Mouse (Mus musculus): ENCODE data around the gene Cyfip1. TPM values are rescaled to one million over a fixed set of nuclear protein-coding genes. Genes with fewer than 3 reads are reported as not detected.

Cyfip1 gene
- total RNA-seq, 1 experiment: 59.8 TPM

DNA sequence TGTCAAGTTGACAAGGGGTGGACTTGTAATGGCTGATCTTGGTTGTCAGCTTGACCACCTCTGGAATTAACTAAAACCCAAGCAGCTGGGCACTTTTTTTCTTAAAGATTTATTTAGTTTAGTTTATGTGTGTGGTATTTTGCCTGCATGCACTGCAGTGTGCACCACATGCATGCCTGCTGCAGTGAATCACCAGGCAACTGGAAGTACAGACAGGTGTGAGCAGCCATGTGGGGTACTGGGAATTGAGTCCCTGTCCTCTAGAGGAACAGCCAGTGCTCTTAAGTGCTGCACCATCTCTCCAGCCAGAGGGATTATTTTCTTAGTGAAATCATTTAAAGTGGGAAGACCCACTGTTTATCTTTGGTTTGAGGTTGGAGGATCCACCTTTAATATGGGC, 23.5 kb downstream of the Cyfip1 start:
- Histone ChIP-seq H3K4me1 (ENCODE audit: control insufficient read depth in 2 of 2, insufficient read depth in 2 of 2, low read length in 2 of 2, poor library complexity in 1 of 2) (0 out of 4 replicates have a peak, but pooled peaks cover 0 to 2% of the 10 kb centered on the region in 2 experiments), H3K4me3 (ENCODE audit: insufficient read depth in 1 of 2, low read depth in 1 of 2, low read length in 2 of 2, poor library complexity in 1 of 2, severe bottlenecking in 1 of 2) (no peak overlapping the region), H3K27ac (ENCODE audit: insufficient read depth, low read depth, low read length, poor library complexity, severe bottlenecking) (no peak overlapping the region), H3K9ac (ENCODE audit: insufficient read depth, low read depth, low read length, poor library complexity, severe bottlenecking) (no peak overlapping the region), H3K36me3 (ENCODE audit: control insufficient read depth, insufficient read depth, low read length, poor library complexity, severe bottlenecking) (no peaks in the 10 kb centered on the region), H3K9me3 (ENCODE audit: control insufficient read depth, insufficient read depth, low read depth, low read length) (no peaks in the 10 kb centered on the region)
- DNase-seq (ENCODE audit: low read depth, low spot score): no peak
- no peak for TF ChIP-seq CHD2 (IDR thresholded peaks at IDR 0.05; ENCODE audit: low read depth, low read length)
- no peak for TF ChIP-seq HCFC1 (IDR thresholded peaks at IDR 0.05; ENCODE audit: borderline replicate concordance, insufficient read depth, low read length)
- no peak for TF ChIP-seq MAFK (IDR thresholded peaks at IDR 0.05; ENCODE audit: insufficient read depth, low read depth, low read length)
- in situ Hi-C loops (cut with MboI; ENCODE audit: low sequenced_read_pairs in 2 of 2, unreplicated experiment in 2 of 2): no loop called here

DNA sequence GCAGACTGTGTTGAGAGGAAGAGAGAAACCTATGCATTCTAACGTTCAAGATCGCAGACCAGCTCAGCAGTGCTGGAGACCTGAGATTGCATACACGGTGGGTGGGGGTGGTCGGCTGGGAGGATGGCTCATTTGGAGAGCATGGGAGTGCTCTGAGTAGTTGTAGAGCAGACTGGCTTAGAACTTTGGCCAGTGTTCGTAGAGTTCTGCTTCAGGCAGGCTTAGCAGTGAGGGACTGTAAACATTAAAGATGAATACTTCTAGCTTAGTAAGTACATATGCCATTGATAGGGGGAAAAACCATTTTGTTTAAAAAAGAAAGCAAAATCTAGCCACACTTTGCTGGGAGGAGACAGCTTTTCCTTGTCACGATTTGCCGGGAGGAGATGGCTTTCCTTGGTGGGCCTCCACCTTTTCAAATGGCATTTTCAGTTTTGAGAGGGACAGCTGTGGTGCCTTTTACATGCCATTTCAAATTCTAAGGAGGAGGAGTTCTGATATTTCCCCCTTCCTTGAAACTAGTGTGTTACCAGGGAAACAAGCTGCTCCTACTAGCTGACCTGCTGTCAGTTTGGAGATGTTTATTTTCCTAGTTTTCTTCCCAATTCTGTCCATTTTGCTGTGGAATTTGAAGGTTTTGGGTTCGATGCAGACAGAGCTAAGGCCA, 24.3 kb downstream of the Cyfip1 start:
- Histone ChIP-seq H3K9ac (ENCODE audit: insufficient read depth, low read depth, low read length, poor library complexity, severe bottlenecking) (no peak overlapping the region), H3K4me3 (ENCODE audit: insufficient read depth in 1 of 2, low read depth in 1 of 2, low read length in 2 of 2, poor library complexity in 1 of 2, severe bottlenecking in 1 of 2) (no peak overlapping the region), H3K9me3 (ENCODE audit: control insufficient read depth, insufficient read depth, low read depth, low read length) (no peaks in the 10 kb centered on the region), H3K4me1 (ENCODE audit: control insufficient read depth in 2 of 2, insufficient read depth in 2 of 2, low read length in 2 of 2, poor library complexity in 1 of 2) (0 out of 4 replicates have a peak, but pooled peaks cover 0 to 2% of the 10 kb centered on the region in 2 experiments), H3K36me3 (ENCODE audit: control insufficient read depth, insufficient read depth, low read length, poor library complexity, severe bottlenecking) (no peaks in the 10 kb centered on the region), H3K27ac (ENCODE audit: insufficient read depth, low read depth, low read length, poor library complexity, severe bottlenecking) (no peak overlapping the region)
- in situ Hi-C loops (cut with MboI; ENCODE audit: low sequenced_read_pairs in 2 of 2, unreplicated experiment in 2 of 2): no loop called here
- DNase-seq (ENCODE audit: low read depth, low spot score): no peak
- TF ChIP-seq HCFC1 (IDR thresholded peaks at IDR 0.05; ENCODE audit: borderline replicate concordance, insufficient read depth, low read length) (no peak), MAFK (IDR thresholded peaks at IDR 0.05; ENCODE audit: insufficient read depth, low read depth, low read length) (no peak), ZNF384 (IDR thresholded peaks at IDR 0.05; ENCODE audit: low read depth, low read length) (no peak), ZC3H11A (IDR thresholded peaks at IDR 0.05; ENCODE audit: borderline replicate concordance, low read depth, low read length) (no peak), CHD2 (IDR thresholded peaks at IDR 0.05; ENCODE audit: low read depth, low read length) (no peak)

DNA sequence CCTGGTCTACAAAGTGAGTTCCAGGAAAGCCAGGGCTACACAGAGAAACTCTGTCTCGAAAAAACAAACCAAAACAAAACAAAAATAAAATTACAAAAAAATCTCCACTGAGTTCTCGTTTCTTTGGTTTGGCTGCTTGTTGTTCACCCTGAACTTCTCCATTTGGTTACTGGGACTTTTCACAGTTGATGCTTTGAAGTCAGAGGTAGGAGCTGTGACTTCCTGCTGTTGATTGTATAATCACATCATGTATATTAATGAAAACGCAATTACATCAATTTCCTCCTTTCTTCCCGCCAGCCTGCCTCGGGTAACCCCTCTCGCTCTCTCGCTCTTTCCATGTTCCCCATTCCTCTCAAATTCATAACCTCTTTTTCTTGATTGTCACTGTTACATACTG, 26.7 kb downstream of the Cyfip1 start:
- in situ Hi-C loops (cut with MboI; ENCODE audit: low sequenced_read_pairs in 2 of 2, unreplicated experiment in 2 of 2): no loop called here
- H3K27ac ChIP-seq (ENCODE audit: insufficient read depth, low read depth, low read length, poor library complexity, severe bottlenecking): no peak overlapping the region
- DNase-seq (ENCODE audit: low read depth, low spot score): no peak

DNA sequence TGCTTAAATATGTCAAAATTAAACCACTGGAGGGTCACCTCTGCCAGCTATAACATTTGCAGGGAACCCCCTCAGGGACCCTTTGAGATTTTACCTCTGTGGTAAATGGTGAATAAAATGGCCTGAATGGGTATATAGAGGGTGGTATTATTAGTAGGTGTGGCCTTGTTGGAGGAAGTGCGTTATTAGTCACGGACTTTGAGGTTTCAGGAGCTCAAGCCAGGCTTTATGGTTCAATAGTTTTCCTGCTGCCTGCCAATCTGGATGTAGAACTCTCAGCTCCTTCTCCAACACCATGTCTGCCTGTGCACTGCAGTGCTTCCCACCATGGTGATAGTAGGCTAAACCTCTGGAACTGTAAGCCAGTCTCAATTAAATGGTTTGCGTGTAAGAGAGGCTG, 27.7 kb downstream of the Cyfip1 start:
- peaks cover 0 to 5% of the 10 kb centered on the region in 2 experiments; a peak in 1 of 4 replicates for H3K4me1 ChIP-seq (ENCODE audit: control insufficient read depth in 2 of 2, insufficient read depth in 2 of 2, low read length in 2 of 2, poor library complexity in 1 of 2)
- in situ Hi-C loops (cut with MboI; ENCODE audit: low sequenced_read_pairs in 2 of 2, unreplicated experiment in 2 of 2): no loop called here
- no peak for TF ChIP-seq MAFK (IDR thresholded peaks at IDR 0.05; ENCODE audit: insufficient read depth, low read depth, low read length)
- H3K9me3 ChIP-seq (ENCODE audit: control insufficient read depth, insufficient read depth, low read depth, low read length): no peaks in the 10 kb centered on the region
- no peak for DNase-seq (ENCODE audit: low read depth, low spot score)
- H3K27ac ChIP-seq (ENCODE audit: insufficient read depth, low read depth, low read length, poor library complexity, severe bottlenecking): no peak overlapping the region
- H3K36me3 ChIP-seq (ENCODE audit: control insufficient read depth, insufficient read depth, low read length, poor library complexity, severe bottlenecking): peaks cover 8% of the 10 kb centered on the region; the same call in 1 of the 2 replicates
- H3K4me3 ChIP-seq (ENCODE audit: insufficient read depth in 1 of 2, low read depth in 1 of 2, low read length in 2 of 2, poor library complexity in 1 of 2, severe bottlenecking in 1 of 2): no peak overlapping the region
- H3K9ac ChIP-seq (ENCODE audit: insufficient read depth, low read depth, low read length, poor library complexity, severe bottlenecking): no peak overlapping the region

More for the DNA sequence above, 26.7 kb downstream of the Cyfip1 start:
- Histone ChIP-seq H3K4me3 (ENCODE audit: insufficient read depth in 1 of 2, low read depth in 1 of 2, low read length in 2 of 2, poor library complexity in 1 of 2, severe bottlenecking in 1 of 2) (no peak overlapping the region), H3K36me3 (ENCODE audit: control insufficient read depth, insufficient read depth, low read length, poor library complexity, severe bottlenecking) (peaks cover 6% of the 10 kb centered on the region; the same call in 1 of the 2 replicates), H3K9ac (ENCODE audit: insufficient read depth, low read depth, low read length, poor library complexity, severe bottlenecking) (no peak overlapping the region), H3K4me1 (ENCODE audit: control insufficient read depth in 2 of 2, insufficient read depth in 2 of 2, low read length in 2 of 2, poor library complexity in 1 of 2) (peaks cover 0 to 5% of the 10 kb centered on the region in 2 experiments; a peak in 1 of 4 replicates), H3K9me3 (ENCODE audit: control insufficient read depth, insufficient read depth, low read depth, low read length) (no peaks in the 10 kb centered on the region)
- TF ChIP-seq MAFK (IDR thresholded peaks at IDR 0.05; ENCODE audit: insufficient read depth, low read depth, low read length) (no peak), CHD2 (IDR thresholded peaks at IDR 0.05; ENCODE audit: low read depth, low read length) (no peak), ZNF384 (IDR thresholded peaks at IDR 0.05; ENCODE audit: low read depth, low read length) (no peak), ZC3H11A (IDR thresholded peaks at IDR 0.05; ENCODE audit: borderline replicate concordance, low read depth, low read length) (no peak), HCFC1 (IDR thresholded peaks at IDR 0.05; ENCODE audit: borderline replicate concordance, insufficient read depth, low read length) (no peak)

Data from ES-E14 (cell line).